Mouse (Mus musculus) T-helper 17 cell (primary cell): ENCODE results near the gene Olfr183.
"Not testable (repeated sequence)": the region's sequence is repeated elsewhere in the genome, so short reads cannot be mapped to it uniquely, and the experiment has no call there.

ENCODE experiments used
- in situ Hi-C, 2 experiments: fragments of 300-600 bp; cut with MboI, MseI; formaldehyde crosslinking; loops; 1 replicate in 1 of 2; 2 replicates in 1 of 2; pipeline ENCODE4 v1.15.1; 2025; ENCODE audit warnings: high pct_unique_total_duplicates in 2 of 2

The Olfr183 gene

DNA sequence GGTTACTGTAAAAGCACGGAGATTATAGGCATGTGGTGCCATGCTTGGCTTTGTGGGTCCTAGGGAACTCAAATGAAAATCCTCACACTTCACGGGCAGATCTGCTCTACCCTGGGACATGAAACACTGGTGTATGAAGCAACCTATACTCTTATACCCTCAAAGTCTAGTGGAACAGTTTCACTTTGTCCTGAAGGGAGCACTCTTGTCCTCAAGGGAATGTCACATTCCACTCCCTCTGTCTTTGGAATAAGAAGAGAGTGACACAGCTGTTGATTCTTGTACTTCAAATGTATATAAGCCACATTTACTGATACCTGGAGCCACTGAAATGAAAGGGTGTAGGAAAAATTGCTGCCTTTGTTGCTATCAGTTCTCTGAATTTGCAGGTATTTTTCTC is at the start of gene Olfr183:
Gene Olfr183, plus strand, starts transcription at position 301 of the 400 bp plus-strand sequence.
- in situ Hi-C loops, result no loop called here

DNA sequence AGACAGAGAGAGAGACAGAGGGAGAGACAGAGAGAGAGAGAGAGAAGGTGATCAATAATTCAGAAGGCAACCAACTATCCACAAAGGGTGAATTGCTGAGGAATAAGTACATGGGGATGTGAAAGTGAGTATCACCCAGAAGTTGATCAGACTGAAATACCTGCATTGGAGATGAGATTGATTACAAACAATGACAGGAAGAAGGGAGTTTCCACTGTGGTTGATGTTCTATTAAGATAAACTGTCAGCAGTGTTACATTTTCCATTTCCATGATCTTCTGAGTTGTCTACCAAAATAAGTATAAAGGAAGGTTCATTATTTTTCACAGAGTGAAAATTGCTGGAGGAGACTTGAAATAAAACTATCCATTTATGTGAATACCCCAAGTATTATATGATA is 12.0 kb downstream of the Olfr183 start:
- in situ Hi-C loops, result no loop called here

DNA sequence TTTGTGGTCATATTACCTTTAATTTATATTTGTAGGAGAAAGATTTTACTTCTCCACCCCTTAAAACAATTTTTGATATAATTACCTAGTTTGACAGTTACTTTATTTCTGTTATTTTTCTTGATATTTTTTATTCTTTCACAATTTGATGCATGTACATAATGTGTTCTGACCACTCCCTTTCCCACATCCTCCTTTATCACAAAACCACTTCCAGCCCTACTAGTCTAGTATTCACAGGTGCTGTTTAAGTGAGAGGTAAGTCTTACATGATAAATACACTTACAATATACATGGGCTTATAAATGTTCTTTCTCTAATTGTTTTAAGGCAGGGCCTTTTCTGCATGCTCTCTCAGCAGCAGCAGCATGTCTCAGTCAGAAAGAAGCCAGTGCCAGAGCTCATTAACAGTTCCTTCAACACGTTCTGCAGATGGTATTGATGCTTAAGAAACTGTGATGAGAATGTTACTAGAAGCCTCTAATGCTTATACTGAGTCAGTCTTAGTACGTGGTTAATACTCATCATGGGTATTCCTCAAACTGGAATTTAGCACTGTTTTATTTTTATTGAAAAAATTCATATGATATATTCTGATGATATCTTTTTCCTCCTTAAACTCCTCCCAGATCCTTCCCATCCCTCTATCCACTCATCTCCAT is 18.3 kb downstream of the Olfr183 start:
- in situ Hi-C loops, result no loop called here

DNA sequence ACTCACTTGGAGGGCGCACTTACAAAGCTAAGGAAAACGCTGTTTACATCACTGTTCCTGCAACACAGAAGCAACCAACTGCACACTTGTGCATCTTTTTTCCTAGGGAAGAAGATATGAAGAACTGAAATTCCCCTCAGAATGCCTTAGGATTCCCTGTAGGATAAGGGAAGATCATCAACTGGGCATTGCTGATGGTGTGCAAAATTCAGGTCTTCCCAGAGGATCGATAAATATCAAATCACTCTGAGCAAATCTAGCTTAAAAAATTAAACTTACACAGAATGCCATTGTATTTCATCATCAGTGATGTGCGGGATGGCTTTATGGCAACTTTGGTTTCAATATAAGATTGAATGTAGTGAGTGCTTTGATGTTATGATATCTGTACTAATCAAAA is 35.0 kb downstream of the Olfr183 start, which contains the start of gene Olfr186:
Gene Olfr186, minus strand, starts transcription at position 101 of the 400 bp plus-strand sequence.
- in situ Hi-C loops, result no loop called here

DNA sequence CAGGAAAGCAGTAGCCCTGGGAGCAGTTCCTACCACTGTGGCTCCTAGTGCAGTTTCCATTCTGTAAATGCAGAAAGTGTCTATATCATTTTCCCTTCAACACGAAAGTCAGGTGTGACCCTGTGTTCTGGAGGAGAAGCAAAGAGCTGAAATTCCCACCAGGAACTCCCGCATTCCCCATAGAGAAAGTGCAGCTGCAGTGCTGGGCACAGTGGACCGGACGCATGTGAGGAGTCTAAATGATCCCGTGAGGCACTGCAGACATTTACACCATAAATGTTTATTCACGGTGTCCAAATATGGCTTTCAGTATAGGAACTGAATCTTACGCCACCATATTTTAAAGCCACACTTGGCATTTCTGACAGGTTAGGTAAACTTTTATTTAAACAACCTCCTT is 44.6 kb downstream of the Olfr183 start, which contains the start of gene Olfr187:
Gene Olfr187, minus strand, starts transcription at position 58 of the 400 bp plus-strand sequence.
- in situ Hi-C loops, result no loop called here

DNA sequence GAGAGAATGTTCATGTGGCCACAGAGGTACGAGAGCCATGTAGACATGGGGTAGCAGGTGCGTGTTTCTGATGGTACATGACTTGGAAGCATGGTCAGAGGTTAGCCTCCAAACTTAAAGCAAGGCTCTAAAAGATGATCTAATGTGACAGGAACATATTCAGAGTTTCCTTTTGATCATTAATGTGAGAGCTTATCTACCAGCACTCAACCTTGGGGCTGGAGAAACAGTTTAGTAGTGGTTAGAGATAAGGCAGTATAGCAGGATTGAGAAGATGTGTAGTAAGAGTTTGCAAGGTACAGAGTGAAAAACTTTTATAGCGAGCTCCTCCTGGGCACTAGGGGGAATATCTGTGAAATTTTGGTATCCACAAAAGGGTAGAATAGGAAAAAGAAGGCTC is 50.7 kb downstream of the Olfr183 start:
- in situ Hi-C loops, result no loop called here

DNA sequence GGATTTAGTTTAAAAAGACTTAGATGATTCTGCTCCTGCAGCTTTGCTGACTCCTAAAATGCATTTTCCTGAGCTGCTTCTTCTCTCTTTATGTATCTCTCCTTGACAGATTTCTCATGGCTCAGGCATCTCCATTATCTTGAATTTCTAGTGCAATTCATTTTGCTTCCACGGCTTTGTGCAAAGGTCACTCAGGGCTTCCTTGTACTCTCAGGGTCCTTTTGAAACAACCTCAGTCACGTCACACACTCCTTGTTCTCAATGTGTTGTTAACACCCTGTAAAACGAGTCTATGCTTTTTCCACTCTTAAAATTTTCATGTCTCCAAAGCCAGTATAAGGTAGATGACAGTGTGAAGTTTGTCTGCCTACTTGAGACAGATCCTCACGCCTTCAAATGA is 52.4 kb downstream of the Olfr183 start:
- in situ Hi-C loops, result no loop called here

DNA sequence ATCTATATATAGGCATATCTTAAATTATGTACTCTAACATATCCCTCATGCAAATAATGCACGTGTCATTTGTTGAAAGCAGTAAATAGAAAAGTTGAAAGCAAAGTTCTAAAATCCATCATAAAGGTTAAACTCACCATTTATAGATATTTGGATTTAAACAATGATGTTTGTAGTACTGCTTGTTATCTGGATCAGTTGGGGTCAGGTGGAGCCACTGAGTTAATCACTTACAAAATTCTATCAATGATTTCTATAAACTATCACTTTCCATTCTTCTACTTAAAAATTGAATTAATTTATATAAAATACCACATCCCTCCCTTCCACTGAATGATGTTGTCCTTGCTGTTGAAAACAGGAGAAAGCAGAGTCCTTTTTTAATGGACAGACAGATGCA is 53.7 kb downstream of the Olfr183 start:
- in situ Hi-C loops, result no loop called here

DNA sequence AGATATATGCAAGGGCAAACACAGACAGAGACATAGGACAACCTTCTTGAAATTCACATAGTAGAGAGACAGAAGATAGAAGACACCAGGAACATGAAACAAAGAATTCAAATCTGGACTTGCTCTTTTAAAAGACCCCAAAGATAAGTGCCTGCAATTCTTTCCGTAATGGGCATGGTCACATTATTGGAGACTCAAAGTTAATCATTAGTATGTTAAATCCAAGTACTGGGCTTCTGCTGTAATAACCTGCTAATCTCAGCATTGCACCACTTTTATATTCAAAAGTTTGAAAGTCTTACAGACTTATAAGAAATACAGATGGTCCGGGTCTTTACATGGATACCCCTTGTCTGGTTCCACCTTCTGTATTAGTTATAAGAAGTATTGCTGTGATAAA is 54.1 kb downstream of the Olfr183 start:
- in situ Hi-C loops, result not testable (repeated sequence)
